Mouse (Mus musculus): ENCODE data around the gene Hdc.
A peak's percentile ranks its signal among the peaks of the same experiment; 100 is the strongest.
"Not testable (repeated sequence)": the region's sequence is repeated elsewhere in the genome, so short reads cannot be mapped to it uniquely, and the experiment has no call there.

The Hdc gene

DNA sequence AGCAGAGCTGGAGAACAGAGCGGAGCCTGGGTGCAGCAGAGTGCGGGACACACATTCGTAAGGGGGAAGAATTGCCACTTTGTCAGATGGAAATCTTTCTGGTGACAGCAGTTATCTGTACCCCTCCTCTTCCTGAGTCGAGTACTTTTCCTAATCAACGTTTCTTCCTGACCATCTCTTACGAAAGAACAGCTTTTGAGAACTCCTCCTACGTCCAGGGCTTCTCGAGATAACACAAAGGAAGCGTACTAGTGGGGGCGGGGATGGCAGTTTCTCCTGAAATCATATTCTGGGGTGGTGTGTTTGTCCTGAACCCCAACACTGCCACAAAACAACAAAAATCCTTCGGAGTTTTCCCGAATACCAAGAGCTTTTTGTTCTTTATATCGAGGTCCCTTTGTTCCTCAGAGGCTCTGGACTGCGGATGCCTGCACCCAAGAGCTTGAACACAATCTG, at the start of gene Hdc:
Gene Hdc (minus strand): TSS at position 51 of the 456 bp plus-strand sequence.
- DNase-seq (ENCODE audit: low read depth, low spot score): no peak

- no peak for DNase-seq (ENCODE audit: low read depth, low spot score)
Observed at GRCm38 (mm10) chr2:126668621-126669252, 49.6 kb upstream of the Hdc start.

DNA sequence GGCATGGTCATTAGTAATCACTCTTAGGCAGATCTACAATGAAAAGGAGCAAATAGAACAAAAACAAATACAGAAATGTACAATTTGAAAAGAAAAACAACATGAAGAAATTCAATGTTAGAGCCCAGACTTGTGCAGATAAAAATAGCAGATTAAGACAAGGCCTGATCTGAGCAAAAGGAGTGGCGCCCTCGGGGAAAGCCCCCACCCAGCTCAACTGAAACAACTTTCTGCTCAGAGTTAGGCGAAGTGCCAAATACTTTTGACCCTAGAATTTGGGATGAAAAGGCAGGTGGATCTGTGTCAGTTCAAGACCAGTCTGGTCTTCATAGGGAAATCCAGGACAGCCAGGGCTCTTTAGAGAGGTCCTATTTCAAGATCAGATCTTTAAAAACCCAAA, 46.9 kb upstream of the Hdc start:
- no peak for DNase-seq (ENCODE audit: low read depth, low spot score)

GRCm38 (mm10) chr2:126663481-126663880, 44.4 kb upstream of the Hdc start:
- peak; percentile 26 for DNase-seq (ENCODE audit: low read depth, low spot score)

DNA sequence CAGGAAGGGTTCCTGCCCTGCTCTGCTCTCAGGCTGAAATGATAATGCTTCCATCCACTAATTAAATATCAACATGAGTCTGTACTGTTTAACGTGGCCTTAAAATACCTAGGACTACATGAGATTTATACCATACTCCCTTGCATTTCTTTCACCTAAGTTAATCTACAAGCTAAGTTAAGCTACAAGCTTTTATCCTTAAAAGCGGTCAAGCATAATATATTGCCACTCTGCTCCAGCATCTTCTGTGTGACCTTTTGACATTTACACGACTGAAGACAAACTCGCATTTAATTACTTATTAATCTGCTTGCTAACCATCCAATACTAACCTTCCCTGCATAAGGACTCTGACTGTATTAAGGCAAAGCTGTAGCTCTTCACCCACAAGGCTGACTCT, 33.8 kb upstream of the Hdc start:
- no peak for DNase-seq (ENCODE audit: low read depth, low spot score)

- DNase-seq (ENCODE audit: low read depth, low spot score): no peak
Observed at GRCm38 (mm10) chr2:126647762-126648161, 28.7 kb upstream of the Hdc start.

- no peak for DNase-seq (ENCODE audit: low read depth, low spot score)
Observed at GRCm38 (mm10) chr2:126646461-126646860, 27.4 kb upstream of the Hdc start.

DNA sequence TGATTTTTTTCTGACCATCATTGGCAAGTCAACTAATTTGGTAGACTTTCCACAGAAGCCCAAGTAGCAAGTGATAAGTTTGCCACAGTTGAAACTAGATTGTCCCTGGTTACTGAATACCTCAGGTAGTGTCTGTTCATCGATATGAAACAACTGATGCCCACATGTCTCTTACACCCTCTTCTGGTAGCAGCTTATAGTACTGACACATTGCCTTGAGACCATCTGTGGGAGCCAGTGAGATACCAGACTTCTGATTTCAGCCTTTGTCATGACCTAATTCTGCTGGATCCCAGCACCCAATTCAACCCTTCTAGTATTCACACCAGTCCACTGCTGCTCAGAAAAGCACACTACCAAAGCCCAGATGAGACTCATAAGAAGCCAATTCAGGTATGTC, 25.7 kb upstream of the Hdc start:
- DNase-seq (ENCODE audit: low read depth, low spot score): no peak

GRCm38 (mm10) chr2:126640298-126640697, 21.2 kb upstream of the Hdc start:
- no peak for DNase-seq (ENCODE audit: low read depth, low spot score)

DNA sequence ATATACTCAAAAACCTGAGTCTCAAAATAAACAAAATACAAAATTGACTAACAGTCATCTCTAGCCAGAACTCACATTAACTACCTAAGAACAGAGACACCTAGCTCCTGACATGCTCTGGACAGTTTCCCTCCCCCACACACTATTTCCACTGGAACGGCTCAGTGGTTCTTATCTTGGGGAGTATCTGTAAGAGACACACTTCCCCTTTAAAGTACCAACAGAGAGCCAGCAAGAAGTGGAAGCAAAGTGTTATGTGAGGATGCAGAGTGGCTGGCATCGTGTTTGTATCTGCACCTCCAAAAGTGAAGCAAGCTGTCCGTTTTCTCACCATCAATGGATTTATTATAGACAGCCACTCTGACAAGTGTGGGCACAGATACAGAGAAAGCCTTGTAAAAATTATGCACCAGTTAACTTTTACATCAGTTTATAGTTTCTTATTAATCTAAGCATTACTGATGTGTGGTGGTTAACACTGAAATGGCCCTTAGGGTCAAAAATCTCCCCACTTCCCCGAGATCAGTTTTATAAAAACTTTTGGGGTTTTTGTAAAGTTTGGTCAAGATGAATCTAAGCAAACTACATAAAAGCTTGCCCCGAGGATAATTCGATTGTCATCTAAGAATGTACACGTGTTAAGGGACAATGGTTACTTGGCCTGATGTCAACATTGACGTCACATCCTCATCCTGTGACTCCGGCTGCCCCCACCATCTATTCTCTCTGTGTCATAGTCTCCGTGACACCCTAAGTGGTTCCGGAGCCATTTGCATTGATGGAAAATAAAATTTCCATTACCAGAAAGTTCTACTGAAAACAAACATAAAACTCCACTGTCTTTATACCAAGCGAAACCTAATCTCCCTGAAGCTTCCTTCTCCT, 17.1 kb upstream of the Hdc start:
- DNase-seq (ENCODE audit: low read depth, low spot score): no peak

GRCm38 (mm10) chr2:126633165-126633564, 14.1 kb upstream of the Hdc start:
- no peak for DNase-seq (ENCODE audit: low read depth, low spot score)

- DNase-seq (ENCODE audit: low read depth, low spot score): no peak
Observed at GRCm38 (mm10) chr2:126628455-126628995, 9.4 kb upstream of the Hdc start.

- DNase-seq (ENCODE audit: low read depth, low spot score): no peak
Observed at GRCm38 (mm10) chr2:126623138-126623537, 4.0 kb upstream of the Hdc start.

GRCm38 (mm10) chr2:126622455-126622854, 3.4 kb upstream of the Hdc start:
- no peak for DNase-seq (ENCODE audit: low read depth, low spot score)

DNA sequence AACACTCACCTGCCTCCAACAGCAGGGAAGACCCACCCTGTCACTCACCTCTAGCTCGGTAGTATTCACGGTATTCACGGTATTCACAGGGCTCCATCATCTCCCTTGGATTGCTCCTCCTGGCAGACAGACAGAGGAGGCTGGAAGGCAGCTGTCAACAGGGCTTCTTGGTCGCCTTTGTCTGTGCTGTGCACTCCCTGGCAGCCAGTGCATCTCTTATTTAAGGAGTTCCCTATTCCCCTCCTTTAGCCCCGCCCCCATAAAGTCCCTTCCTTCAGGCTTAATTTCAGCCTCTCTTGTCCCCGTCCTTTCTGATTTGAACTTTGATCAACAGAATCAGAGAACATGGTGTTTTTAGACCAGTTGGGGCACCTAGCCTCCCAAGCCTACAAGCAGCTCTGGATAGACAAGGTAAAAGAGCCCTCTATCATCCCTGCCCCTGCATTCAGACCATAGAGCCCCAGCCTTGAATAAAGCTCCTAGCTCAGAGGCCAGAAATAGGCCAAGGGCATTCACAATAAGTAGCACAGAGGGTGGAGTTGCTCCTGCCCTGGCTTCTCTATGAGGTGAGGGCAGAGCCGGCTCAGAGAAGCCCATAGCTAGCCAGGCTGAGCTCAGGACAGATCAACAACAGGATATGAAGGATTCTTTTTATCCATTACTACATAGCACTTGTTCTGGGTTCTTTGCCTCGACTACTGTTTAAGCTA, 474 bp downstream of the Hdc start:
- no peak for DNase-seq (ENCODE audit: low read depth, low spot score)

GRCm38 (mm10) chr2:126615355-126615754, 3.7 kb downstream of the Hdc start:
- no peak for DNase-seq (ENCODE audit: low read depth, low spot score)

GRCm38 (mm10) chr2:126609600-126609999, 9.5 kb downstream of the Hdc start:
- not testable (repeated sequence) for DNase-seq (ENCODE audit: low read depth, low spot score)

- no peak for DNase-seq (ENCODE audit: low read depth, low spot score)
Observed at GRCm38 (mm10) chr2:126607553-126608203, 11.4 kb downstream of the Hdc start.

- no peak for DNase-seq (ENCODE audit: low read depth, low spot score)
Observed at GRCm38 (mm10) chr2:126606688-126607062, 12.4 kb downstream of the Hdc start.

GRCm38 (mm10) chr2:126606061-126606687, 12.9 kb downstream of the Hdc start:
- no peak for DNase-seq (ENCODE audit: low read depth, low spot score)

Measured in telencephalon, adult 2 months (tissue).